Mouse (Mus musculus): ENCODE data around the gene Plxna4. TPM values are rescaled to one million over a fixed set of nuclear protein-coding genes. Genes with fewer than 3 reads are reported as not detected.

Plxna4 gene
- polyA plus RNA-seq, 1 experiment: not detected

DNA sequence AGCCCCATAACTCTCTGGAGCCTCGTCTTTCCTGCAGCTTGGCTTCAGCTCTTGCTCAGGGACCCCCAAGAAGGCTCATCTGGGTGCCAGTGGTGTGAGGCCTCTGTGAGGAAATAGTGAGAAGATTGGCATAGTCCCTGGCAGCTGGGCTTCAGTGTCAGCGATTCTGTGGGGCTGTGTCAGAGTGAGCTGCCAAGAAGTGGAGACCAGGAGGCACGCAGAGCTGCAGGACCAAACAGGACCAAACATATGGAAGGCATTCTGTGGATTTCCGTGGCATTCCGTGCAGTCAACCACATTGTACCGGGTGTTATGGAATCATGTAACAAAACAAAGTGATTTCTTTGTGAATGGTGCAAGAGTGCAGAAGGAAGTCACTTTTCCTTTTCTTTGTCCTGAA, 461.1 kb downstream of the Plxna4 start:
- WGBS: 87% methylated on average over 6 of the region's 6 CpGs
- Histone ChIP-seq H3K4me1 (ENCODE audit: control insufficient read depth, insufficient read depth, low read length) (no peaks in the 10 kb centered on the region), H3K27ac (ENCODE audit: insufficient read depth, low read depth, low read length) (no peak overlapping the region), H3K4me3 (ENCODE audit: insufficient read depth, low read depth, low read length) (no peak overlapping the region)
- no peak for TF ChIP-seq POLR2A (IDR thresholded peaks at IDR 0.05; ENCODE audit: insufficient read depth, low read depth, low read length)
- no peak for TF ChIP-seq CTCF (IDR thresholded peaks at IDR 0.05; ENCODE audit: insufficient read depth, low read depth, low read length)

DNA sequence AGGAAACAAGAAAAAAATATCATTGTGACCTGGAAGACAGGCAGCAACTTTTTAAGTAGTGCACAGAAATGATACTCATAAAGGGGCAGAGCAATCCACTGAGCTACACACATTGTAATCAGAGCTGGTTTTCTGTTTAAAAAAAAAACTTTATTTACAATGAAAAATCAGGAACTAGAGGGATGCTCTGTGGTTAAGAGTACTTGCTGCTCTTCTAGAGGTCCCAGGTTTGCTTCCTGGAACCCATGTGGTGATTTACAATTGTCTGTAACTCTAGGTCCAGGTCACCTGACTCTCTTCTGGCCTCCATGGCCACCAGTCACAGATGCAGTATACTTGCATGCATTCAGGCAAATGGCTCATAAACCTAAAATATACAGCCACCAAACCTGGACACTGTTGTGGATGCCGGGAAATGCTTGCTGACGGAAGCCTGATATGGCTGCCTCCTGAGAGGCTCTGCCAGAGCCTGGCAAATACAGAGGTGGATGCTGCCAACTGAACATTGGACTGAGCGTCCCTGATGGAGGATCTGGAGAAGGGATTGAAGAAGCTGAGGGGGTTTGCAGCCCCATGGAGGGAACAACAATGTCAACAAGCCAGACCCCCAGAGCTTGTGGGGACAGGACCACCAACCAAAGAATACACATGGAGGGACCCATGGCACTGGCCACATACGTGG, 465.3 kb downstream of the Plxna4 start:
- 84% methylated on average over 4 of the region's 4 CpGs for WGBS
- no peaks in the 10 kb centered on the region for H3K4me1 ChIP-seq (ENCODE audit: control insufficient read depth, insufficient read depth, low read length)
- TF ChIP-seq POLR2A (IDR thresholded peaks at IDR 0.05; ENCODE audit: insufficient read depth, low read depth, low read length) (no peak), CTCF (IDR thresholded peaks at IDR 0.05; ENCODE audit: insufficient read depth, low read depth, low read length) (no peak)

DNA sequence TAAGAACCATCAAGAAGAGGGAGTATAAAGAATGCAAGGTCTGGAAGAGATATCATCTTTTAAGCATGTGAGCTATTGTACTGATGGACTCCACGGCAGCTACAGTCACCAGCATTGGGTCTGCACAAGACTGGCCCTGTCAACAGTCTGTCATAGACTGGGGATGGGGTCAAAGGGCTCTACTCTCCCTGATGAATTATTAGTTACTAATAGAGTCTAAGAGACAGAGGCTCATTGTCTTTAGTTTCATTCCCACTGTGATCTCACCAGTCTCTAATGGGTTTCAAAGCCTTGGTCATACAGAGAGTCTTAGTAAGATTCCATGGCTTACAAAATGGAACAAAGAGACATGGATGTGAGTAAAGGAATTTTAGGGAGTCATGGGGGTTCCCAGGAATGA, 467.1 kb downstream of the Plxna4 start:
- Histone ChIP-seq H3K4me1 (ENCODE audit: control insufficient read depth, insufficient read depth, low read length) (no peaks in the 10 kb centered on the region), H3K4me3 (ENCODE audit: insufficient read depth, low read depth, low read length) (no peak overlapping the region), H3K27ac (ENCODE audit: insufficient read depth, low read depth, low read length) (no peak overlapping the region)
- TF ChIP-seq POLR2A (IDR thresholded peaks at IDR 0.05; ENCODE audit: insufficient read depth, low read depth, low read length) (no peak), CTCF (IDR thresholded peaks at IDR 0.05; ENCODE audit: insufficient read depth, low read depth, low read length) (no peak)
- 88% methylated on average over 1 of the region's 1 CpGs for WGBS

More for the DNA sequence above, 465.3 kb downstream of the Plxna4 start:
- no peak overlapping the region for H3K4me3 ChIP-seq (ENCODE audit: insufficient read depth, low read depth, low read length)
- H3K27ac ChIP-seq (ENCODE audit: insufficient read depth, low read depth, low read length): no peak overlapping the region

DNA sequence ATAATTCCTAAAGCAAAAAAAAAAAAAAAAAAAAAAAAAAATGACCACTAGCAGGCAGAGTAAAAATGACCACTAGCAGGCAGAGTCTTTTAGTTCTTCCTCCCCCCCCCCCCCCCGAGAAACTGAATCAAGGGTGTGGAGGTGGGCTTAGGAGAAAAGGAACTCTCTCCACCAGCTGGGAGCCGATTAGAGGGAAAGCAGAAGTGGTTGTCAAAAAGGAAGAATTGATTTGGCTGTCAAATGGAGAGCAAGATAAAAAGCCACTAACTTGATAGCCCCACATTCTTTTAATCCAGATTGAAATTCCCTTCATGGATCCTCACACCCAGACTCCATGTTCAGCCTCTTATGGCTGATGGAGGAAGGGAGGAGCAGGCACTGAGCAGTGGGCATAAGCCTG, 478.8 kb downstream of the Plxna4 start:
- Histone ChIP-seq H3K4me3 (ENCODE audit: insufficient read depth, low read depth, low read length) (no peak overlapping the region), H3K4me1 (ENCODE audit: control insufficient read depth, insufficient read depth, low read length) (peaks cover 5% of the 10 kb centered on the region), H3K27ac (ENCODE audit: insufficient read depth, low read depth, low read length) (no peak overlapping the region)
- no peak for TF ChIP-seq POLR2A (IDR thresholded peaks at IDR 0.05; ENCODE audit: insufficient read depth, low read depth, low read length)
- no peak for TF ChIP-seq CTCF (IDR thresholded peaks at IDR 0.05; ENCODE audit: insufficient read depth, low read depth, low read length)
- 59% methylated on average over 2 of the region's 2 CpGs for WGBS

DNA sequence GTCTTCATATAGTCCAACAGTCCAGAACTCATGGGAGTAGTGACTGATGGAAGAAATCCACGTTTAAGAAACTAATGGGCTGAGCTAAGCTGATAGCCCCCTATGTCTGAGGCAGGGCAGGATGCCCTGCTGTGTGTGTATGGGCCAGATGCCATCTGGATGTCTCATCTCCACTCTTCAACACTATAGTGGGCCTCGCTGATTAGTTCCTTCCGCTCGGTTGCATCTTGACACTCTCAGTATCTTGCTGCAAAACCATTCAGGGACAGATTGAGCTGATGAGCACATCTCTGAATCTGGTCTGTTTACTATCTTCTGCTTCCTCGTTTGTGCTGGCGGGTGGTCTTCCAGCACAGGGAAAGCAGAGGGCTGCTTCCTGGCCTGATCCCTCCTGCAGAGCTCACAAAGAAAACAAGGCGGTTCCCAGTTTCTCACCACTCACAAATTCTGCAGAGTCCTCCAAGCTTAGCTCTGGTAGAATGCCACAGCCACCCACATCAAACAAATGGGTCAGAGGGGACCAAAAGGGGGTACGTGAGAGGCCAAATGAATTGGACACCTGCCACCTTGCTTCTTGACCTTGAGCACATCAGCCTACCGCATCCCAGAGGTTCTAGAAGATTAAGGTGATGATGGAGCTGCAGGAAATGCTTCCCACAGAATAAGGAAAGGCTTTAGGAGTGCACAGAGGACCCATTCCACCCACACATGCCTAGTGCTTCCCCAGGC, 482.3 kb downstream of the Plxna4 start:
- no peak overlapping the region for H3K27ac ChIP-seq (ENCODE audit: insufficient read depth, low read depth, low read length)
- no peak overlapping the region for H3K4me3 ChIP-seq (ENCODE audit: insufficient read depth, low read depth, low read length)
- WGBS: 47% methylated on average over 9 of the region's 9 CpGs
- no peak for TF ChIP-seq CTCF (IDR thresholded peaks at IDR 0.05; ENCODE audit: insufficient read depth, low read depth, low read length)
- H3K4me1 ChIP-seq (ENCODE audit: control insufficient read depth, insufficient read depth, low read length): peaks cover 5% of the 10 kb centered on the region

Measured in olfactory bulb, adult 2 months (tissue).